In the genomic region with DNA sequence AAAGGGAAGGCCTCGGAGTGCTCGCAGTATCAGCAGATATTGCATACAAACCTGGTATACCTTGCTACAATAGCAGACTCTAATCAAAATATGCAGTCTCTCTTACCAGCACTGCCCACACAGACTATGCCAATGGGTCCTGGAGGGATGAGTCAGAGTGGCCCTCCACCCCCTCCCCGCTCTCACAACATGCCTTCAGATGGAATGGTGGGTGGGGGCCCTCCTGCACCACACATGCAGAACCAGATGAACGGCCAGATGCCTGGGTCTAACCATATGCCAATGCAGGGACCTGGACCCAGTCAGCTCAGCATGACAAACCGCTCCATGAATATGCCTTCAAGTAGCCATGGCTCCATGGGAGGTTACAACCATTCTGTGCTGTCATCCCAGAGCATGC, we compare ENCODE assay signal across 32 mouse cellular contexts. TPM values are rescaled to one million over a fixed set of nuclear protein-coding genes. Genes with fewer than 3 reads are reported as not detected.
DNase-seq lines count a peak whose midpoint lies in the region; ATAC-seq and TF ChIP-seq lines count a peak whose summit lies in the region.
"Not testable (repeated sequence)": the region's sequence is repeated elsewhere in the genome, so short reads cannot be mapped to it uniquely, and the experiment has no call there.
"Had no signal": no experiment of that assay in that cellular context is flagged by ENCODE, and none has a peak within 500 bp of the region (broad histone marks: within the 10 kb centered on the region; RNA-seq: fewer than 3 reads in every experiment).

No protein-coding gene starts in this region.

- not testable (repeated sequence) for TF ChIP-seq CTCF in forebrain, postnatal 0 days (IDR thresholded peaks at IDR 0.05; ENCODE audit: low read depth); lung, postnatal 0 days (IDR thresholded peaks at IDR 0.05)

- not testable (repeated sequence) for H3K9me3 ChIP-seq in forebrain, postnatal 0 days (ENCODE audit: low read length); heart, embryonic 14.5 days (ENCODE audit: control insufficient read depth, low read length); hindbrain, embryonic 14.5 days (ENCODE audit: control insufficient read depth, low read length); lung, postnatal 0 days (ENCODE audit: low read length); midbrain, embryonic 15.5 days

- H3K27me3 ChIP-seq in forebrain, postnatal 0 days (ENCODE audit: insufficient read depth, low read length); heart, embryonic 14.5 days (ENCODE audit: control insufficient read depth, insufficient read depth, low read length); hindbrain, embryonic 14.5 days (ENCODE audit: control insufficient read depth, insufficient read depth, low read length); lung, postnatal 0 days (replicated peaks; ENCODE audit: insufficient read depth, low read length); midbrain, embryonic 15.5 days (replicated peaks): not testable (repeated sequence)

- H3K36me3 ChIP-seq in forebrain, postnatal 0 days (ENCODE audit: insufficient read depth); heart, embryonic 14.5 days (ENCODE audit: control insufficient read depth, insufficient read depth, low read length); hindbrain, embryonic 14.5 days (replicated peaks; ENCODE audit: control insufficient read depth, insufficient read depth); lung, postnatal 0 days (ENCODE audit: insufficient read depth, low read length); midbrain, embryonic 15.5 days (replicated peaks): not testable (repeated sequence)

- not testable (repeated sequence) for TF ChIP-seq EP300 in lung, postnatal 0 days (IDR thresholded peaks at IDR 0.05)

- peak; percentile 46 for ATAC-seq in activated CD4-positive, CD25-positive, alpha-beta regulatory T cell, adult 4 months
- ATAC-seq in forebrain, postnatal 0 days = peak; percentile 65; the same call in 1 of the 2 replicates
- peak; percentile 39 for ATAC-seq in heart, embryonic 14.5 days (ENCODE audit: insufficient number of reproducible peaks, insufficient read depth, low FRiP score, low read depth)
- peak; percentile 37; the same call in 1 of the 2 replicates for ATAC-seq in hindbrain, embryonic 14.5 days (ENCODE audit: low FRiP score)
- ATAC-seq in lung, postnatal 0 days = 0 out of 2 replicates have a peak, but pooled peaks have one; percentile 6
- ATAC-seq in midbrain, embryonic 15.5 days (replicated peaks) = peak; percentile 63; the same call in 1 of the 2 replicates

- not testable (repeated sequence) for H3K9ac ChIP-seq in forebrain, postnatal 0 days; heart, embryonic 14.5 days (ENCODE audit: low read length); hindbrain, embryonic 14.5 days; lung, postnatal 0 days (replicated peaks; ENCODE audit: low read depth); midbrain, embryonic 15.5 days

- 92% methylated on average over 5 of the region's 5 CpGs for WGBS in forebrain, postnatal 0 days
- WGBS in heart, embryonic 14.5 days = 86% methylated on average over 5 of the region's 5 CpGs
- WGBS in hindbrain, embryonic 14.5 days = 91% methylated on average over 5 of the region's 5 CpGs
- WGBS in lung, postnatal 0 days = 81% methylated on average over 5 of the region's 5 CpGs
- WGBS in midbrain, embryonic 15.5 days = 96% methylated on average over 5 of the region's 5 CpGs

- H3K4me3 ChIP-seq in forebrain, postnatal 0 days (ENCODE audit: low read depth, low read length); heart, embryonic 14.5 days (ENCODE audit: control insufficient read depth in 1 of 2, insufficient read depth in 1 of 2, low read depth in 1 of 2, low read length in 2 of 2); hindbrain, embryonic 14.5 days (replicated peaks; ENCODE audit: low read length); lung, postnatal 0 days (ENCODE audit: low read depth, low read length); midbrain, embryonic 15.5 days: not testable (repeated sequence)

- H3K4me1 ChIP-seq in forebrain, postnatal 0 days (ENCODE audit: insufficient read depth); heart, embryonic 14.5 days (ENCODE audit: control insufficient read depth in 2 of 2, insufficient read depth in 2 of 2, low read length in 2 of 2); hindbrain, embryonic 14.5 days (replicated peaks; ENCODE audit: control insufficient read depth, insufficient read depth, low read length); lung, postnatal 0 days (ENCODE audit: insufficient read depth, low read depth, low read length); midbrain, embryonic 15.5 days: not testable (repeated sequence)

- not testable (repeated sequence) for DNase-seq in forebrain, postnatal 0 days; hindbrain, embryonic 14.5 days (ENCODE audit: low spot score); lung, postnatal 0 days (ENCODE audit: low spot score)
- DNase-seq in layer of hippocampus, adult 8-10 months (ENCODE audit: low spot score in 2 of 2) = peak; percentile 7 to 8

- H3K27ac ChIP-seq in forebrain, postnatal 0 days (ENCODE audit: low read depth, low read length); heart, embryonic 14.5 days (replicated peaks in 1 of 2; ENCODE audit: control insufficient read depth in 1 of 2, insufficient read depth in 1 of 2, low read depth in 2 of 2, low read length in 2 of 2); hindbrain, embryonic 14.5 days; lung, postnatal 0 days (ENCODE audit: low read length); midbrain, embryonic 15.5 days: not testable (repeated sequence)

- H3K4me2 ChIP-seq in forebrain, postnatal 0 days (ENCODE audit: low read depth); heart, embryonic 14.5 days (ENCODE audit: low read length); hindbrain, embryonic 14.5 days (replicated peaks); lung, postnatal 0 days (replicated peaks; ENCODE audit: low read depth, low read length); midbrain, embryonic 15.5 days: not testable (repeated sequence)

RNA-seq across cellular contexts. Expression of a gene that starts 8.0 kb away (rescaled TPM):
- not detected for polyA plus RNA-seq in activated CD4-positive, CD25-positive, alpha-beta regulatory T cell, adult 4 months (2017; shearing (Covaris generic))
- total RNA-seq in forebrain, postnatal 0 days (2014; rRNA removed) = not detected in 2 replicates
- polyA plus RNA-seq in forebrain, postnatal 0 days (2015; fragmentation: Nextera tagmentation; extraction: Ambion mirVana) = not detected in 2 replicates
- polyA plus RNA-seq in heart, embryonic 14.5 days (2014; fragmentation: Nextera tagmentation; extraction: Ambion mirVana) = not detected in 2 replicates
- polyA plus RNA-seq in hindbrain, embryonic 14.5 days (2014; fragmentation: Nextera tagmentation; extraction: Ambion mirVana) = not detected in 2 replicates
- total RNA-seq in layer of hippocampus, adult 8-10 months (2022) = under 1 TPM in 3 of 4 experiments, not detected in 1; 0.09 to 0.14 (median 0.10) TPM
- not detected in 2 replicates for polyA plus RNA-seq in lung, postnatal 0 days (2015; fragmentation: Nextera tagmentation; extraction: Ambion mirVana)
- polyA plus RNA-seq in midbrain, embryonic 15.5 days (2015; fragmentation: Nextera tagmentation; extraction: Ambion mirVana) = not detected in 2 replicates
- total RNA-seq: adrenal gland, adult 2 months; gastrocnemius, adult 8-10 months; heart, adult 8-10 months; heart, postnatal 36 days; hindbrain, postnatal 0 days; layer of hippocampus, postnatal 14 days; megakaryocyte-erythroid progenitor cell, adult 5-6 weeks had no signal
- polyA plus RNA-seq: adrenal gland, adult 2 months; cerebellum, adult 2 months; cortical plate, adult 2 months; forebrain, embryonic 14.5 days; heart, embryonic 16.5 days; hindbrain, postnatal 0 days; intestine, embryonic 16.5 days; limb, embryonic 14.5 days; liver, embryonic 13.5 days; macrophage; neural tube, embryonic 13.5 days; small intestine, adult 2 months; stomach, embryonic 14.5 days; testis, adult 2 months; thymus, postnatal 0 days had no signal

RNA-seq across cellular contexts. Expression of a gene that starts 22.8 kb away (rescaled TPM):
- polyA plus RNA-seq in activated CD4-positive, CD25-positive, alpha-beta regulatory T cell, adult 4 months (2017; shearing (Covaris generic)) = not detected
- not detected in 2 replicates for total RNA-seq in forebrain, postnatal 0 days (2014; rRNA removed)
- not detected in 2 replicates for polyA plus RNA-seq in forebrain, postnatal 0 days (2015; fragmentation: Nextera tagmentation; extraction: Ambion mirVana)
- not detected in 2 replicates for polyA plus RNA-seq in heart, embryonic 14.5 days (2014; fragmentation: Nextera tagmentation; extraction: Ambion mirVana)
- polyA plus RNA-seq in hindbrain, embryonic 14.5 days (2014; fragmentation: Nextera tagmentation; extraction: Ambion mirVana) = not detected in 2 replicates
- not detected for total RNA-seq in layer of hippocampus, adult 8-10 months (2022)
- not detected in 2 replicates for polyA plus RNA-seq in lung, postnatal 0 days (2015; fragmentation: Nextera tagmentation; extraction: Ambion mirVana)
- polyA plus RNA-seq in midbrain, embryonic 15.5 days (2015; fragmentation: Nextera tagmentation; extraction: Ambion mirVana) = not detected in 2 replicates
- total RNA-seq: adrenal gland, adult 2 months; adrenal gland, postnatal 36 days; gastrocnemius, adult 8-10 months; gastrocnemius, postnatal 4 days; heart, adult 8-10 months; heart, postnatal 36 days; hindbrain, postnatal 0 days; layer of hippocampus, postnatal 14 days; left cerebral cortex, adult 2 months; left cerebral cortex, postnatal 25 days; megakaryocyte-erythroid progenitor cell, adult 5-6 weeks had no signal
- polyA plus RNA-seq: adrenal gland, adult 2 months; cerebellum, adult 2 months; cortical plate, adult 2 months; forebrain, embryonic 14.5 days; heart, embryonic 16.5 days; hindbrain, postnatal 0 days; intestine, embryonic 16.5 days; limb, embryonic 14.5 days; liver, embryonic 13.5 days; macrophage; neural tube, embryonic 13.5 days; small intestine, adult 2 months; stomach, embryonic 14.5 days; testis, adult 2 months; thymus, postnatal 0 days had no signal

RNA-seq across cellular contexts. Expression of a gene that starts 23.9 kb away (rescaled TPM):
- polyA plus RNA-seq in activated CD4-positive, CD25-positive, alpha-beta regulatory T cell, adult 4 months (2017; shearing (Covaris generic)) = not detected
- not detected in 2 replicates for total RNA-seq in forebrain, postnatal 0 days (2014; rRNA removed)
- not detected in 2 replicates for polyA plus RNA-seq in forebrain, postnatal 0 days (2015; fragmentation: Nextera tagmentation; extraction: Ambion mirVana)
- not detected in 2 replicates for polyA plus RNA-seq in heart, embryonic 14.5 days (2014; fragmentation: Nextera tagmentation; extraction: Ambion mirVana)
- not detected in 2 replicates for polyA plus RNA-seq in hindbrain, embryonic 14.5 days (2014; fragmentation: Nextera tagmentation; extraction: Ambion mirVana)
- not detected for total RNA-seq in layer of hippocampus, adult 8-10 months (2022)
- polyA plus RNA-seq in lung, postnatal 0 days (2015; fragmentation: Nextera tagmentation; extraction: Ambion mirVana) = not detected in 2 replicates
- polyA plus RNA-seq in midbrain, embryonic 15.5 days (2015; fragmentation: Nextera tagmentation; extraction: Ambion mirVana) = not detected in 2 replicates
- total RNA-seq: adrenal gland, adult 2 months; adrenal gland, postnatal 36 days; gastrocnemius, adult 8-10 months; gastrocnemius, postnatal 4 days; heart, adult 8-10 months; heart, postnatal 36 days; hindbrain, postnatal 0 days; layer of hippocampus, postnatal 14 days; left cerebral cortex, adult 2 months; left cerebral cortex, postnatal 25 days; megakaryocyte-erythroid progenitor cell, adult 5-6 weeks had no signal
- polyA plus RNA-seq: adrenal gland, adult 2 months; cerebellum, adult 2 months; cortical plate, adult 2 months; embryonic facial prominence, embryonic 15.5 days; forebrain, embryonic 14.5 days; heart, embryonic 16.5 days; hindbrain, postnatal 0 days; intestine, embryonic 16.5 days; limb, embryonic 14.5 days; liver, embryonic 13.5 days; macrophage; neural tube, embryonic 13.5 days; small intestine, adult 2 months; stomach, embryonic 14.5 days; testis, adult 2 months; thymus, postnatal 0 days had no signal

RNA-seq across cellular contexts. Expression of a gene that starts 36.5 kb away (rescaled TPM):
- polyA plus RNA-seq in activated CD4-positive, CD25-positive, alpha-beta regulatory T cell, adult 4 months (2017; shearing (Covaris generic)) = 1 to 10 TPM in 1 of 2 experiments, not detected in 1; 1.8 TPM
- total RNA-seq in forebrain, postnatal 0 days (2014; rRNA removed) = not detected in 2 replicates
- polyA plus RNA-seq in forebrain, postnatal 0 days (2015; fragmentation: Nextera tagmentation; extraction: Ambion mirVana) = 0.08 TPM in 2 replicates
- not detected in 2 replicates for polyA plus RNA-seq in heart, embryonic 14.5 days (2014; fragmentation: Nextera tagmentation; extraction: Ambion mirVana)
- polyA plus RNA-seq in hindbrain, embryonic 14.5 days (2014; fragmentation: Nextera tagmentation; extraction: Ambion mirVana) = not detected in 2 replicates
- total RNA-seq in layer of hippocampus, adult 8-10 months (2022) = not detected
- not detected in 2 replicates for polyA plus RNA-seq in lung, postnatal 0 days (2015; fragmentation: Nextera tagmentation; extraction: Ambion mirVana)
- polyA plus RNA-seq in midbrain, embryonic 15.5 days (2015; fragmentation: Nextera tagmentation; extraction: Ambion mirVana) = not detected in 2 replicates
- total RNA-seq: adrenal gland, adult 2 months; adrenal gland, postnatal 36 days; gastrocnemius, adult 8-10 months; gastrocnemius, postnatal 4 days; heart, adult 8-10 months; heart, postnatal 36 days; hindbrain, postnatal 0 days; layer of hippocampus, postnatal 14 days; left cerebral cortex, adult 2 months; left cerebral cortex, postnatal 25 days; megakaryocyte-erythroid progenitor cell, adult 5-6 weeks had no signal
- polyA plus RNA-seq: adrenal gland, adult 2 months; cerebellum, adult 2 months; cortical plate, adult 2 months; embryonic facial prominence, embryonic 15.5 days; forebrain, embryonic 14.5 days; heart, embryonic 16.5 days; intestine, embryonic 16.5 days; limb, embryonic 14.5 days; liver, embryonic 13.5 days; macrophage; small intestine, adult 2 months; stomach, embryonic 14.5 days; testis, adult 2 months had no signal

RNA-seq across cellular contexts. Expression of a gene that starts 39.0 kb away (rescaled TPM):
- not detected for polyA plus RNA-seq in activated CD4-positive, CD25-positive, alpha-beta regulatory T cell, adult 4 months (2017; shearing (Covaris generic))
- total RNA-seq in forebrain, postnatal 0 days (2014; rRNA removed) = not detected in 2 replicates
- not detected in 2 replicates for polyA plus RNA-seq in forebrain, postnatal 0 days (2015; fragmentation: Nextera tagmentation; extraction: Ambion mirVana)
- polyA plus RNA-seq in heart, embryonic 14.5 days (2014; fragmentation: Nextera tagmentation; extraction: Ambion mirVana) = not detected in 2 replicates
- not detected in 2 replicates for polyA plus RNA-seq in hindbrain, embryonic 14.5 days (2014; fragmentation: Nextera tagmentation; extraction: Ambion mirVana)
- total RNA-seq in layer of hippocampus, adult 8-10 months (2022) = not detected
- polyA plus RNA-seq in lung, postnatal 0 days (2015; fragmentation: Nextera tagmentation; extraction: Ambion mirVana) = not detected in 2 replicates
- polyA plus RNA-seq in midbrain, embryonic 15.5 days (2015; fragmentation: Nextera tagmentation; extraction: Ambion mirVana) = not detected in 2 replicates
- total RNA-seq: adrenal gland, adult 2 months; adrenal gland, postnatal 36 days; gastrocnemius, adult 8-10 months; gastrocnemius, postnatal 4 days; heart, adult 8-10 months; heart, postnatal 36 days; hindbrain, postnatal 0 days; layer of hippocampus, postnatal 14 days; left cerebral cortex, adult 2 months; left cerebral cortex, postnatal 25 days; megakaryocyte-erythroid progenitor cell, adult 5-6 weeks had no signal
- polyA plus RNA-seq: adrenal gland, adult 2 months; cerebellum, adult 2 months; cortical plate, adult 2 months; embryonic facial prominence, embryonic 15.5 days; forebrain, embryonic 14.5 days; heart, embryonic 16.5 days; hindbrain, postnatal 0 days; intestine, embryonic 16.5 days; limb, embryonic 14.5 days; liver, embryonic 13.5 days; macrophage; neural tube, embryonic 13.5 days; small intestine, adult 2 months; stomach, embryonic 14.5 days; testis, adult 2 months; thymus, postnatal 0 days had no signal

Comparison
In these comparisons a context has a peak if more than half of its experiments do, and no peak if none do; other contexts are left out.
1. ATAC-seq: peak in every context shown above with its lines; median percentile 65 in forebrain, postnatal 0 days; 63 in midbrain, embryonic 15.5 days; 46 in activated CD4-positive, CD25-positive, alpha-beta regulatory T cell, adult 4 months; 39 in heart, embryonic 14.5 days; 37 in hindbrain, embryonic 14.5 days; 6 in lung, postnatal 0 days.